Mouse (Mus musculus) myocyte (in vitro differentiated cells): Measurements from ENCODE around the gene Ccdc159.

ENCODE experiments used
- E2F4 ChIP-seq: IDR thresholded peaks from one replicate; pipeline ENCODE4 v1.6.1; 2011; ENCODE audit warnings: mild to moderate bottlenecking, control low read depth, moderate library complexity; ENCODE audit not compliant: insufficient read depth
- MAX ChIP-seq: IDR thresholded peaks from one replicate; pipeline ENCODE4 v1.6.1; 2011; ENCODE audit warnings: low read depth, mild to moderate bottlenecking, control low read depth
- MYOD1 ChIP-seq, 3 experiments: IDR thresholded peaks; one replicate each; pipeline ENCODE4 v1.6.1; 2011; ENCODE audit warnings: control low read depth in 2 of 3, low read depth in 2 of 3, mild to moderate bottlenecking in 2 of 3, moderate library complexity in 1 of 3; ENCODE audit not compliant: insufficient read length in 2 of 3, control insufficient read depth in 1 of 3
- POLR2A ChIP-seq: IDR thresholded peaks from one replicate; pipeline ENCODE4 v1.6.1; 2011; ENCODE audit warnings: low read depth, mild to moderate bottlenecking, control low read depth, moderate library complexity; ENCODE audit not compliant: insufficient read length
- POLR2AphosphoS2 ChIP-seq: IDR thresholded peaks from one replicate; pipeline ENCODE4 v1.6.1; 2011; ENCODE audit warnings: low read depth, control low read depth; ENCODE audit not compliant: insufficient read length
- REST ChIP-seq: IDR thresholded peaks from one replicate; pipeline ENCODE4 v1.6.1; 2011; ENCODE audit warnings: mild to moderate bottlenecking, control low read depth, moderate library complexity; ENCODE audit not compliant: insufficient read depth, insufficient read length
- SRF ChIP-seq: IDR thresholded peaks from one replicate; pipeline ENCODE4 v1.6.1; 2011; ENCODE audit warnings: low read depth; ENCODE audit not compliant: control insufficient read depth, insufficient read length
- TCF12 ChIP-seq: IDR thresholded peaks from one replicate; pipeline ENCODE4 v1.6.1; 2011; ENCODE audit warnings: mild to moderate bottlenecking, control low read depth; ENCODE audit not compliant: poor library complexity, insufficient read depth, severe bottlenecking
- TCF3 ChIP-seq: IDR thresholded peaks from one replicate; pipeline ENCODE4 v1.6.1; 2011; ENCODE audit warnings: low read depth, control low read depth; ENCODE audit not compliant: insufficient read length
- USF1 ChIP-seq: IDR thresholded peaks from one replicate; pipeline ENCODE4 v1.6.1; 2011; ENCODE audit warnings: low read depth, mild to moderate bottlenecking, control low read depth, moderate library complexity

- TF ChIP-seq POLR2A = peak; percentile 69
- TF ChIP-seq USF1 = no peak
- TF ChIP-seq TCF12 = no peak
- TF ChIP-seq TCF3 = no peak
- no peak for TF ChIP-seq MYOD1 (IDR thresholded peaks at IDR 0.05; ENCODE audit: control insufficient read depth in 1 of 3, insufficient read length in 2 of 3, low read depth in 2 of 3)
- no peak for TF ChIP-seq MAX
- TF ChIP-seq REST = no peak
- no peak for TF ChIP-seq E2F4
- TF ChIP-seq POLR2AphosphoS2 = peak; percentile 74
- peak; percentile 77 for TF ChIP-seq SRF
Observed at GRCm38 (mm10) chr9:21936692-21937570, 9.7 kb downstream of the Ccdc159 start, which contains the start of gene Plppr2.
